In the genomic region with DNA sequence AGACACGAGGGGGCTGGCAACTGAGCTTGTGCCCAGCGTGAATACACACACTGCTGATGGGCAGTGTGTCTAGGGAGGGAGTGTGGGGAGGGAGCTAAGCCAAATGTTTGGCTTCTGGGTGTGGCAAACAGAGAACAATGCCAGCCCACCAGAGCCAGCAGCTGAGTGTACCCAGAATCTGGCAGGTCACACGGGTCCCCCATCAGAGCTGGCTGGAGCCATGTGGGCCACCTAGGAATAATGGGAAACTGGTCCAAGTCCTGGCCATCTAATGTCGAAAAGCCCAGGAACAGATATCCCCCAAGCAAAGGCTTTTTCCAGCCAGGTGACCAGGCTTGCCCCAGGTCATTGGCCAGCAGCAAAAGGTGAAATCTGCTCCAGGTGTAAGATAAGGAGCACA, we compare ENCODE assay signal across 13 mouse cellular contexts. TPM values are rescaled to one million over a fixed set of nuclear protein-coding genes. Genes with fewer than 3 reads are reported as not detected.
DNase-seq lines count a peak whose midpoint lies in the region; ATAC-seq lines count a peak whose summit lies in the region.
"Had no signal": no experiment of that assay in that cellular context is flagged by ENCODE, and none has a peak within 500 bp of the region (broad histone marks: within the 10 kb centered on the region; RNA-seq: fewer than 3 reads in every experiment).

No protein-coding gene starts in this region.

- H3K4me3 ChIP-seq in hindbrain, embryonic 13.5 days: no peak overlapping the region
- H3K4me3 ChIP-seq in hindbrain, embryonic 12.5 days: no peak overlapping the region
- no peak overlapping the region for H3K4me3 ChIP-seq in midbrain, embryonic 16.5 days (ENCODE audit: low read depth, low read length)
- no peak overlapping the region for H3K4me3 ChIP-seq in midbrain, embryonic 14.5 days (replicated peaks; ENCODE audit: low read depth, low read length)
- no peak overlapping the region for H3K4me3 ChIP-seq in stomach, embryonic 16.5 days (replicated peaks; ENCODE audit: low read length)
- H3K4me3 ChIP-seq: limb, embryonic 15.5 days had no signal

- no peaks in the 10 kb centered on the region for H3K9me3 ChIP-seq in hindbrain, embryonic 13.5 days
- no peaks in the 10 kb centered on the region for H3K9me3 ChIP-seq in hindbrain, embryonic 12.5 days (replicated peaks)
- H3K9me3 ChIP-seq in midbrain, embryonic 16.5 days (replicated peaks; ENCODE audit: control insufficient read depth, low read length, poor library complexity, severe bottlenecking): no peaks in the 10 kb centered on the region
- no peaks in the 10 kb centered on the region for H3K9me3 ChIP-seq in midbrain, embryonic 14.5 days (ENCODE audit: control insufficient read depth, low read length)
- no peaks in the 10 kb centered on the region for H3K9me3 ChIP-seq in stomach, embryonic 16.5 days (replicated peaks; ENCODE audit: control insufficient read depth, low read length)
- H3K9me3 ChIP-seq: limb, embryonic 15.5 days had no signal

- H3K27ac ChIP-seq in hindbrain, embryonic 13.5 days: 0 out of 2 replicates have a peak overlapping the region, but pooled peaks have one; percentile 26
- no peak overlapping the region for H3K27ac ChIP-seq in hindbrain, embryonic 12.5 days
- H3K27ac ChIP-seq in midbrain, embryonic 16.5 days (ENCODE audit: low read length): no peak overlapping the region
- no peak overlapping the region for H3K27ac ChIP-seq in midbrain, embryonic 14.5 days (replicated peaks; ENCODE audit: low read depth, low read length)
- peak overlapping the region; percentile 84; the same call in 1 of the 2 replicates for H3K27ac ChIP-seq in stomach, embryonic 16.5 days (ENCODE audit: low read length)
- H3K27ac ChIP-seq: limb, embryonic 15.5 days had no signal

- no peak for DNase-seq in midbrain, embryonic 14.5 days
- peak; percentile 70 to 75 for DNase-seq in cerebellum, postnatal 25 days
- no peak for DNase-seq in adrenal gland, postnatal 25 days
- no peak for DNase-seq in thymus, postnatal 4 days
- DNase-seq: kidney, adult 18-20 months; lung, embryonic 14.5 days had no signal

- peaks cover 41% of the 10 kb centered on the region for H3K36me3 ChIP-seq in hindbrain, embryonic 13.5 days
- peaks cover 24% of the 10 kb centered on the region for H3K36me3 ChIP-seq in hindbrain, embryonic 12.5 days
- H3K36me3 ChIP-seq in midbrain, embryonic 16.5 days (ENCODE audit: control insufficient read depth, insufficient read depth, low read length): peaks cover 22% of the 10 kb centered on the region; the same call in 1 of the 2 replicates
- peaks cover 33% of the 10 kb centered on the region for H3K36me3 ChIP-seq in midbrain, embryonic 14.5 days (ENCODE audit: control insufficient read depth, insufficient read depth, low read length)
- H3K36me3 ChIP-seq in stomach, embryonic 16.5 days (ENCODE audit: control insufficient read depth, insufficient read depth, low read length): 0 out of 2 replicates have a peak, but pooled peaks cover 6% of the 10 kb centered on the region

- ATAC-seq in hindbrain, embryonic 13.5 days (ENCODE audit: low FRiP score): no peak
- ATAC-seq in hindbrain, embryonic 12.5 days (ENCODE audit: low FRiP score): no peak
- ATAC-seq in midbrain, embryonic 16.5 days: no peak
- no peak for ATAC-seq in midbrain, embryonic 14.5 days (ENCODE audit: low FRiP score, low TSS enrichment)
- no peak for ATAC-seq in stomach, embryonic 16.5 days (ENCODE audit: insufficient read depth, low FRiP score)
- ATAC-seq: Patski had no signal

- no peaks in the 10 kb centered on the region for H3K27me3 ChIP-seq in hindbrain, embryonic 13.5 days
- H3K27me3 ChIP-seq in hindbrain, embryonic 12.5 days: no peaks in the 10 kb centered on the region
- no peaks in the 10 kb centered on the region for H3K27me3 ChIP-seq in midbrain, embryonic 16.5 days (ENCODE audit: control insufficient read depth, insufficient read depth, low read depth, low read length)
- H3K27me3 ChIP-seq in midbrain, embryonic 14.5 days (ENCODE audit: control insufficient read depth, insufficient read depth, low read length): no peaks in the 10 kb centered on the region
- no peaks in the 10 kb centered on the region for H3K27me3 ChIP-seq in stomach, embryonic 16.5 days (ENCODE audit: control insufficient read depth, insufficient read depth, low read length)
- H3K27me3 ChIP-seq: CH12.LX; limb, embryonic 15.5 days; Patski had no signal

- H3K4me1 ChIP-seq in hindbrain, embryonic 13.5 days (replicated peaks): peaks cover 41% of the 10 kb centered on the region
- H3K4me1 ChIP-seq in hindbrain, embryonic 12.5 days: peaks cover 28% of the 10 kb centered on the region
- peaks cover 19% of the 10 kb centered on the region for H3K4me1 ChIP-seq in midbrain, embryonic 16.5 days (ENCODE audit: control insufficient read depth, insufficient read depth, low read length)
- H3K4me1 ChIP-seq in midbrain, embryonic 14.5 days (ENCODE audit: control insufficient read depth, insufficient read depth, low read length): peaks cover 15% of the 10 kb centered on the region
- H3K4me1 ChIP-seq in stomach, embryonic 16.5 days (ENCODE audit: control insufficient read depth, insufficient read depth, low read length): peaks cover 38% of the 10 kb centered on the region

- 67% methylated on average over 4 of the region's 4 CpGs for WGBS in hindbrain, embryonic 13.5 days
- WGBS in hindbrain, embryonic 12.5 days: 70% methylated on average over 4 of the region's 4 CpGs
- WGBS in midbrain, embryonic 16.5 days: 59% methylated on average over 4 of the region's 4 CpGs
- WGBS in midbrain, embryonic 14.5 days: 51% methylated on average over 4 of the region's 4 CpGs
- WGBS in stomach, embryonic 16.5 days: 55% methylated on average over 4 of the region's 4 CpGs

- H3K4me2 ChIP-seq in hindbrain, embryonic 13.5 days: no peak overlapping the region
- no peak overlapping the region for H3K4me2 ChIP-seq in hindbrain, embryonic 12.5 days (replicated peaks)
- H3K4me2 ChIP-seq in midbrain, embryonic 16.5 days (ENCODE audit: low read length): no peak overlapping the region
- H3K4me2 ChIP-seq in midbrain, embryonic 14.5 days (ENCODE audit: low read length): no peak overlapping the region
- 0 out of 2 replicates have a peak overlapping the region, but pooled peaks have one; percentile 94 for H3K4me2 ChIP-seq in stomach, embryonic 16.5 days (ENCODE audit: low read depth, low read length)
- H3K4me2 ChIP-seq: limb, embryonic 15.5 days; lung, embryonic 14.5 days had no signal

- peak overlapping the region; percentile 14 for H3K9ac ChIP-seq in hindbrain, embryonic 13.5 days
- H3K9ac ChIP-seq in hindbrain, embryonic 12.5 days: no peak overlapping the region
- H3K9ac ChIP-seq in midbrain, embryonic 16.5 days (ENCODE audit: low read depth, low read length): 0 out of 2 replicates have a peak overlapping the region, but pooled peaks have one; percentile 16
- no peak overlapping the region for H3K9ac ChIP-seq in midbrain, embryonic 14.5 days (replicated peaks; ENCODE audit: low read length)
- H3K9ac ChIP-seq in stomach, embryonic 16.5 days (ENCODE audit: low read length): peak overlapping the region; percentile 42; the same call in 1 of the 2 replicates
- H3K9ac ChIP-seq: limb, embryonic 15.5 days; lung, embryonic 14.5 days had no signal

RNA-seq across cellular contexts. Expression of a gene that starts 3.3 kb away (rescaled TPM):
- 146 and 160 TPM in 2 replicates for polyA plus RNA-seq in hindbrain, embryonic 13.5 days (2015; fragmentation: Nextera tagmentation; extraction: Ambion mirVana)
- polyA plus RNA-seq in hindbrain, embryonic 12.5 days (2016; fragmentation: Nextera tagmentation; extraction: Ambion mirVana): 113 and 116 TPM in 2 replicates
- 206 and 218 TPM in 2 replicates for polyA plus RNA-seq in midbrain, embryonic 16.5 days (2015; fragmentation: Nextera tagmentation; extraction: Ambion mirVana)
- polyA plus RNA-seq in midbrain, embryonic 14.5 days (2014; fragmentation: Nextera tagmentation; extraction: Ambion mirVana): 129 and 183 TPM in 2 replicates
- polyA plus RNA-seq in stomach, embryonic 16.5 days (2015; fragmentation: Nextera tagmentation; extraction: Ambion mirVana): 107 and 118 TPM in 2 replicates
- 90.0 and 111 TPM in 2 replicates for total RNA-seq in adrenal gland, postnatal 25 days (2021)

RNA-seq across cellular contexts. Expression of a gene that starts 8.2 kb away (rescaled TPM):
- polyA plus RNA-seq in hindbrain, embryonic 13.5 days (2015; fragmentation: Nextera tagmentation; extraction: Ambion mirVana): 27.0 and 33.1 TPM in 2 replicates
- 29.3 and 30.7 TPM in 2 replicates for polyA plus RNA-seq in hindbrain, embryonic 12.5 days (2016; fragmentation: Nextera tagmentation; extraction: Ambion mirVana)
- polyA plus RNA-seq in midbrain, embryonic 16.5 days (2015; fragmentation: Nextera tagmentation; extraction: Ambion mirVana): 32.9 and 35.0 TPM in 2 replicates
- 26.1 and 29.7 TPM in 2 replicates for polyA plus RNA-seq in midbrain, embryonic 14.5 days (2014; fragmentation: Nextera tagmentation; extraction: Ambion mirVana)
- polyA plus RNA-seq in stomach, embryonic 16.5 days (2015; fragmentation: Nextera tagmentation; extraction: Ambion mirVana): 26.2 and 26.3 TPM in 2 replicates
- total RNA-seq in adrenal gland, postnatal 25 days (2021): 65.4 and 83.5 TPM in 2 replicates

RNA-seq across cellular contexts. Expression of a gene that starts 36.2 kb away (rescaled TPM):
- polyA plus RNA-seq in hindbrain, embryonic 13.5 days (2015; fragmentation: Nextera tagmentation; extraction: Ambion mirVana): 51.2 and 53.9 TPM in 2 replicates
- 46.9 and 50.2 TPM in 2 replicates for polyA plus RNA-seq in hindbrain, embryonic 12.5 days (2016; fragmentation: Nextera tagmentation; extraction: Ambion mirVana)
- 63.6 and 67.8 TPM in 2 replicates for polyA plus RNA-seq in midbrain, embryonic 16.5 days (2015; fragmentation: Nextera tagmentation; extraction: Ambion mirVana)
- 56.3 and 57.2 TPM in 2 replicates for polyA plus RNA-seq in midbrain, embryonic 14.5 days (2014; fragmentation: Nextera tagmentation; extraction: Ambion mirVana)
- 39.0 and 45.8 TPM in 2 replicates for polyA plus RNA-seq in stomach, embryonic 16.5 days (2015; fragmentation: Nextera tagmentation; extraction: Ambion mirVana)
- total RNA-seq in adrenal gland, postnatal 25 days (2021): 22.3 and 28.5 TPM in 2 replicates

RNA-seq across cellular contexts. Expression of a gene that starts 59.8 kb away (rescaled TPM):
- 22.1 and 24.0 TPM in 2 replicates for polyA plus RNA-seq in hindbrain, embryonic 13.5 days (2015; fragmentation: Nextera tagmentation; extraction: Ambion mirVana)
- 23.9 and 26.8 TPM in 2 replicates for polyA plus RNA-seq in hindbrain, embryonic 12.5 days (2016; fragmentation: Nextera tagmentation; extraction: Ambion mirVana)
- polyA plus RNA-seq in midbrain, embryonic 16.5 days (2015; fragmentation: Nextera tagmentation; extraction: Ambion mirVana): 23.6 and 26.0 TPM in 2 replicates
- polyA plus RNA-seq in midbrain, embryonic 14.5 days (2014; fragmentation: Nextera tagmentation; extraction: Ambion mirVana): 22.2 and 24.0 TPM in 2 replicates
- polyA plus RNA-seq in stomach, embryonic 16.5 days (2015; fragmentation: Nextera tagmentation; extraction: Ambion mirVana): 27.7 and 29.0 TPM in 2 replicates
- 130 and 142 TPM in 2 replicates for total RNA-seq in adrenal gland, postnatal 25 days (2021)

RNA-seq across cellular contexts. Expression of a gene that starts 60.0 kb away (rescaled TPM):
- polyA plus RNA-seq in hindbrain, embryonic 13.5 days (2015; fragmentation: Nextera tagmentation; extraction: Ambion mirVana): 129 and 133 TPM in 2 replicates
- 133 and 134 TPM in 2 replicates for polyA plus RNA-seq in hindbrain, embryonic 12.5 days (2016; fragmentation: Nextera tagmentation; extraction: Ambion mirVana)
- polyA plus RNA-seq in midbrain, embryonic 16.5 days (2015; fragmentation: Nextera tagmentation; extraction: Ambion mirVana): 146 and 156 TPM in 2 replicates
- polyA plus RNA-seq in midbrain, embryonic 14.5 days (2014; fragmentation: Nextera tagmentation; extraction: Ambion mirVana): 86.7 and 115 TPM in 2 replicates
- 138 and 146 TPM in 2 replicates for polyA plus RNA-seq in stomach, embryonic 16.5 days (2015; fragmentation: Nextera tagmentation; extraction: Ambion mirVana)
- 130 and 145 TPM in 2 replicates for total RNA-seq in adrenal gland, postnatal 25 days (2021)

Comparison
In these comparisons a context has a peak if more than half of its experiments do, and no peak if none do; other contexts are left out.
1. H3K27ac ChIP-seq: peak in hindbrain, embryonic 13.5 days (single experiment) and stomach, embryonic 16.5 days (single experiment); none in hindbrain, embryonic 12.5 days (single experiment), midbrain, embryonic 16.5 days (single experiment) and midbrain, embryonic 14.5 days (single experiment).
2. H3K9ac ChIP-seq: peak in hindbrain, embryonic 13.5 days (single experiment), midbrain, embryonic 16.5 days (single experiment) and stomach, embryonic 16.5 days (single experiment); none in hindbrain, embryonic 12.5 days (single experiment) and midbrain, embryonic 14.5 days (single experiment).
3. DNase-seq: peak in cerebellum, postnatal 25 days (2 of 2); none in midbrain, embryonic 14.5 days (single experiment), adrenal gland, postnatal 25 days (single experiment) and thymus, postnatal 4 days (single experiment).